Mouse (Mus musculus) heart, embryonic 16.5 days (tissue): ENCODE measurements around the gene Zfp740. TPM values are rescaled to one million over a fixed set of nuclear protein-coding genes. Genes with fewer than 3 reads are reported as not detected.
A peak's percentile ranks its signal among the peaks of the same experiment; 100 is the strongest.
"Not testable (repeated sequence)": the region's sequence is repeated elsewhere in the genome, so short reads cannot be mapped to it uniquely, and the experiment has no call there.

Experiments
- ATAC-seq: fragments of 200-750 bp; cut with Nextera tagmentation; replicated peaks from 2 replicates; pipeline ENCODE4 v1.8.0; 2017; ENCODE audit warnings: moderate number of reproducible peaks; ENCODE audit not compliant: insufficient read depth, low FRiP score; ENCODE audit errors: extremely low read depth
- H3K27ac ChIP-seq: fragments of 300-500 bp; sonication (generic); 2 replicates; pipeline ENCODE4 v1.5.1; 2014; ENCODE audit warnings: mild to moderate bottlenecking, low read length, control low read depth, moderate library complexity
- H3K27me3 ChIP-seq: fragments of 300-500 bp; sonication (generic); 2 replicates; pipeline ENCODE4 v1.6.1; 2014; ENCODE audit warnings: low read length, mixed read lengths; ENCODE audit not compliant: control insufficient read depth, insufficient read depth
- H3K36me3 ChIP-seq: fragments of 300-500 bp; sonication (generic); 2 replicates; pipeline ENCODE4 v1.6.1; 2014; ENCODE audit not compliant: control insufficient read depth, insufficient read depth
- H3K4me1 ChIP-seq: fragments of 300-500 bp; sonication (generic); 2 replicates; pipeline ENCODE4 v1.6.1; 2014; ENCODE audit warnings: low read length, mixed read lengths; ENCODE audit not compliant: control insufficient read depth, insufficient read depth
- H3K4me2 ChIP-seq: fragments of 300-500 bp; sonication (generic); 2 replicates; pipeline ENCODE4 v1.6.1; 2014; ENCODE audit warnings: low read depth, mild to moderate bottlenecking, control low read depth, low read length
- H3K4me3 ChIP-seq: fragments of 300-500 bp; sonication (generic); 2 replicates; pipeline ENCODE4 v1.5.1; 2014; ENCODE audit warnings: mild to moderate bottlenecking, control low read depth, low read length
- H3K9ac ChIP-seq: fragments of 300-500 bp; sonication (generic); 2 replicates; pipeline ENCODE4 v1.6.1; 2014; ENCODE audit warnings: low read length, control low read depth
- H3K9me3 ChIP-seq: fragments of 300-500 bp; sonication (generic); replicated peaks from 2 replicates; pipeline ENCODE4 v1.6.1; 2016; ENCODE audit warnings: low read length; ENCODE audit not compliant: control insufficient read depth
- WGBS: fragments of 180-500 bp; shearing (Covaris S2); extraction: QIAGEN DNeasy Blood & Tissue Kit; methylation state at CpG from one replicate; pipeline ENCODE4 v1.1.7; 2014; 5-methylcytosine and 5-hydroxymethylcytosine counted together
- polyA plus RNA-seq: library from polyadenylated mRNA; unstranded; fragments of >200 nt; fragmentation: Nextera tagmentation; extraction: Ambion mirVana; gene quantifications from 2 replicates; pipeline ENCODE4 v1.2.1, GENCODE M21; 2015

Gene Zfp740
- polyA plus RNA-seq: 30.2 and 33.2 TPM in 2 replicates

DNA sequence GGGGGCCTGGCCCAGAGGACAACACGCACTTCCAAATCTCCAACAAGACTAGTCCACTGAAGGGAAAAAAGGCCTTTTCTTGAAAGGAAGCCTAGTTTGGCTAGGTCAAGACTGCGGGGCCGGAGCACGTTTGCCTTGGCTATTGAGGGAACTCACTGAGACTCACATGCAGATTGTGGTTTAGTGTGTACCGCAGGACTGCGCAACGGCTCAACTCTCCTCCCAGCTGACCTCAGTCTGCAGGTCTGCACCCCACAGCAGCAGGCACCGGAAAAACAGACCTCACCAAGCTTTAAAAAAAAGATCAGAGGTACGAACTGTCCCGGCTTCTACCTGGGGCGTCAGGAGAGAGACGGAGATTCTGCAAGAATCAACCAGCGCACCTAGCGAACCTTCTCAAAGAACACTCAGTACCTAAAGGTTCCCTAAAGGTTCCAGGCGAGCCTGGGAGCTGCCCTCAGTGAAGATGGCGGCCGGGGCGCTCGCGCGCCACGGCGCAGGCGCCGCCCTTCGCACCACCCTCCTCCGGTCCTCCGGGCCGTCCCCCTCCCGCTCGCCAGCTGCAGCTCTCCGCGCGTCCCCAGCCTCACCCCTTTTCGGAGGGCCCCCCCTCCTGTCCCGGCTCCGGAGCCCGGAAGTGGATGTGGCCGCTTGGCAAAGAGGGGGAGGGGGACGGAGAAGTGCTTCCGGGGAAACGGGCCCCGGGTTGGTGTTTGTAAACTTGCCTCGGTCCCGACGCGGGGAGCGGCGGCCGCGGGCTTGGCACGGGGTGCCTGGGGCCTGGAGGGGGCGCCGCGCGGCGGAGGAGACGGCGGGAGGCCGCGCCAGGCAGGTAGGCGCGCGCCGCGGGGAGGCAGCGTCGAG, at the start of gene Zfp740:
TSS of gene Zfp740 (plus strand) at position 279 of the 864 bp plus-strand sequence.
- Histone ChIP-seq H3K36me3 (peaks cover 19% of the 10 kb centered on the region), H3K4me1 (peaks cover 29% of the 10 kb centered on the region), H3K4me2 (peak within 1 kb of the TSS; percentile 77), H3K27me3 (no peaks in the 10 kb centered on the region), H3K27ac (peak within 1 kb of the TSS; percentile 99), H3K9me3 (no peaks in the 10 kb centered on the region), H3K4me3 (peak within 1 kb of the TSS; percentile 78), H3K9ac (peak within 1 kb of the TSS; percentile 94)
- WGBS: under 1% methylated on average over 59 of the region's 68 CpGs
- peak; percentile 98 for ATAC-seq

DNA sequence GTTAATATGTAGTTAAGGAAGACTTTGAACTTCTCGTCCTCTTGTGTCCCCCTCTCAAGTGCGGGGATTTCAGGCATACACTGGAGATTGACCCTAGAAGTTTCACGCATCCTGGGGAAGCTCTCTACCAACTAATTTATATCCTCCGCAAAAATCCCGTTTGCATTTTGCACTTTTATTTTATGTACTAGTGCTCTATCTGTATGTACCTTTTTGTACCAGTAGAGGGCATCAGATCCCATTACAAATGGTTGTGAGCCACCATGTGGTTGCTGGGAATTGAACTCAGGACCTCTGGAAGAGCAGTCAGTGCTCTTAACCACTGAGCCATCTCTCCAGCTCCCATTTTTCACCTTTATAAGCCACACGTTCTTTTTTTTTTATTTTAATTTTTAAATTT, 48.0 kb upstream of the Zfp740 start:
- H3K27ac ChIP-seq, ATAC-seq, H3K9me3 ChIP-seq, H3K27me3 ChIP-seq, H3K4me1 ChIP-seq, H3K4me3 ChIP-seq, H3K4me2 ChIP-seq, H3K36me3 ChIP-seq, H3K9ac ChIP-seq: not testable (repeated sequence)
- WGBS: 91% methylated on average over 6 of the region's 6 CpGs

DNA sequence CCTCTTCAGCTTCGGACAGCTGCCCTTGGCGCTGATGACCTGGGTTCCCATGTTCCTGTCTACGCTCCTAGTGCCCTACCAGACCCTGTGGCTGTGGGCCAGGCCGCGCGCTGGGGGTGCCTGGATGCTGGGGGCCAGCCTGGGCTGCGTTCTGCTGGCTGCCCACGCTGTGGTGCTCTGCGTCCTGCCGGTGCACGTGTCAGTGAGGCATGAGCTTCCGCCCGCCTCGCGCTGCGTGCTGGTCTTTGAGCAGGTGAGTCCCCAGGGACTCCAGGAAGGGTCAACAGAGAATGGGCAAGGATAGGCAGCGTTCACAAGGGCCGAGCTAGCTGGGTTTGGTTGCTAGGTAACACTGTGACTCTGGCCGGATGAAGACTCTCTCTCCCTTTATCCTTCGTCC, 46.2 kb upstream of the Zfp740 start:
- WGBS: 47% methylated on average over 20 of the region's 20 CpGs
- H3K9me3 ChIP-seq: 0 out of 2 replicates have a peak, but pooled peaks cover 3% of the 10 kb centered on the region
- H3K27me3 ChIP-seq: no peaks in the 10 kb centered on the region
- no peak overlapping the region for H3K27ac ChIP-seq
- H3K9ac ChIP-seq: no peak overlapping the region
- no peak overlapping the region for H3K4me2 ChIP-seq
- H3K36me3 ChIP-seq: no peaks in the 10 kb centered on the region
- no peak overlapping the region for H3K4me3 ChIP-seq
- no peaks in the 10 kb centered on the region for H3K4me1 ChIP-seq
- ATAC-seq: no peak

DNA sequence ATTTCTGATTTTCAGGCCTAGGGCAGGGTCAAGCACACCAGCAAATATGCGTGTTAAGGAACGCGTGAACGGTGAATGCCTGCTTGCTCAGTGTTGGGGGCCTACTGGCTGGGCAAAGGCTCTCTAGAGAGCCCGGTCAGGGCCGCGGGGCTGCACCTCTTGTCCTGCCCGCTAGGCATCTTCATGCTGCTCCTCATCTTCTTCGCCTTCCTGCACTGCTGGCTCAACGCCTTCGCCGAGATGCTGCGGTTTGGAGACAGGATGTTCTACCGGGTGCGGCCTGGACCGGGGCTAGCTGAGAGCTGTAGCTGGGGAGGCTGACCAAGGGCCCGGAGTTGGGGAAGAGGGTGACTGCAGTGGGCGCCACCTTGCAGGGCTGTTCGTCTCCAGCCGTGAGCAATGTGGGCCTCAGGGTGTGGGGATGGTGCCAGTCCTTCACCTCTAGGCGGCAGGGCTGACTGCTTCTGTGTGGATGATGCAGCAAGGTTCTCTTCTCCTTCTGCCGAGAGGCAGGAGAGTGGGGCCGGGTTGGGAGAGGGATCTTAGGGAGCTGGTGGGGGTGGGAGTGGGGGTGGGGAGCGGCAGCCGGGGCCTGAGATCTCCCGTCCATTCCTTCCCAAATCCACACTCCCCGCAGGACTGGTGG, 42.5 kb upstream of the Zfp740 start:
- 52% methylated on average over 26 of the region's 27 CpGs for WGBS
- H3K4me3 ChIP-seq: no peak overlapping the region
- no peak overlapping the region for H3K9ac ChIP-seq
- no peaks in the 10 kb centered on the region for H3K36me3 ChIP-seq
- H3K4me2 ChIP-seq: no peak overlapping the region
- no peaks in the 10 kb centered on the region for H3K9me3 ChIP-seq
- no peak overlapping the region for H3K27ac ChIP-seq
- no peaks in the 10 kb centered on the region for H3K27me3 ChIP-seq
- ATAC-seq: no peak
- H3K4me1 ChIP-seq: no peaks in the 10 kb centered on the region

DNA sequence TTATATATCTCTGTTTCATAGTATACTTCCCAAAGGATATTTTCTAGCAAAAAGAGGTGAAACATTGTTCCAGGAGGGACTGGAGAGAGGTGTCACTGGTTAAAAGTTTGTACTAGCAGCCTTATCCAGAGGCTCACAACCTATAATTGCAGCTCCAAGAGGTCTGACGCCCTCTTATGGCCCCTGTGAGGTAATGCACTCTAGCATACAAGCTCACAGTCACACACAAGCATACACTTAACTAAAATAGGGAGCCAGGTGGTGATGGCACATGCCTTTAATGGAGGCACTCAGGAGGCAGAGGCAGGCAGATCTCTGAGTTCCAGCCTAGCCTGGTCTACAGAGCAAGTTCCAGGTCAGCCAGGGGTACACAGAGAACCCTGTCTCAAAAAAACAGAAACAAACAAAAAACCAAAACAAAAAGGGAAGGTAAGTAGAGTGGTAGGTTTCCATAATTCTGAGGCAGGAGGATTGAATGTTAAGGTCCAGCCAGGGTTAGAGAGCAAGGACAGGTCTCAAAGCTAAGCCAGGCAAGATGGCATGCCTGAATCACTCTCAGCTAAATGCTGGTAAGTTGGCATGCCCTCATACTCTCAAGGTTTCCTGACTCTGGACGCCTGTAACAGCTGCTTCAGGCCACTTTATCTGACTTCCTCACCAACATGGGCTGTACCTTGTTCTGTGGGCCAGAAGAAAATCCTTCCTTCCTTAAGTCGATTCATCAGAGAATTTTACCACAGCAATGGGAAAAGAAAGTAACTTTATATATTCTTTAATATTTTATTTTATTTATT, 39.0 kb upstream of the Zfp740 start:
- H3K4me3 ChIP-seq: no peak overlapping the region
- no peaks in the 10 kb centered on the region for H3K36me3 ChIP-seq
- no peaks in the 10 kb centered on the region for H3K9me3 ChIP-seq
- no peak overlapping the region for H3K27ac ChIP-seq
- H3K27me3 ChIP-seq: no peaks in the 10 kb centered on the region
- no peak for ATAC-seq
- H3K4me1 ChIP-seq: peaks cover 12% of the 10 kb centered on the region
- no peak overlapping the region for H3K9ac ChIP-seq
- WGBS: 54% methylated on average over 3 of the region's 3 CpGs
- H3K4me2 ChIP-seq: no peak overlapping the region

DNA sequence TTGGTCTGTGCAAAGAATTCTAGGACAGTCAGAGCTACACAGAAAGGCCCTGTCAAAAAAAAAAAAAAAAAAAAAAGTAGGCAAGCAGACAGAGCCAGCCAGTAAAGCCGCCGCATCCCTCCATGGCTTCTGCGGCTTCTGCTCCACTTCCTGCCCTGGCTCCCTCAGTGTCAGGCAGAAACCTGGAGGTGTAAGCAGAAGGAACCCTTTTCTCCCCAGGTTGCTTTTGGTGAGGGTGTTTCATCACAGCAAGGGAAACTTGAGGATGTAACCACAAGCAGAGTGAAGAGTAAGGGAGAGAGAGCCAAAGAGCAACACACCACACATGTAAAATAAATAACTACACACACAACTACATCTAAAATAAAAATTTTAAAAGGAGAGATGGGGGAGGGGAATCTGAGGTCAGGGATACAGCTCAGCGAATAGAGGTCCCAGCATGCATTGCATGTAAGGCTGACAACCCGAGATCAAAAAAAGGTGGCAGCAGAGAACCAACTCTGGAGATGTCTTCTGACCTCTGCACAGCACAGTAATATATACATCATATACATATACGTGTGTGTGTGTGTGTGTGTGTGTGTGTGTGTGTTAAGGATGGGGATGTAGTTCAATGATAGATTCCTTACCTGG, 37.5 kb upstream of the Zfp740 start:
- no peak for ATAC-seq
- WGBS: 45% methylated on average over 6 of the region's 6 CpGs
- Histone ChIP-seq H3K27ac (no peak overlapping the region), H3K9me3 (no peaks in the 10 kb centered on the region), H3K4me1 (peaks cover 12% of the 10 kb centered on the region), H3K4me3 (no peak overlapping the region), H3K27me3 (no peaks in the 10 kb centered on the region), H3K36me3 (no peaks in the 10 kb centered on the region), H3K4me2 (no peak overlapping the region), H3K9ac (no peak overlapping the region)

DNA sequence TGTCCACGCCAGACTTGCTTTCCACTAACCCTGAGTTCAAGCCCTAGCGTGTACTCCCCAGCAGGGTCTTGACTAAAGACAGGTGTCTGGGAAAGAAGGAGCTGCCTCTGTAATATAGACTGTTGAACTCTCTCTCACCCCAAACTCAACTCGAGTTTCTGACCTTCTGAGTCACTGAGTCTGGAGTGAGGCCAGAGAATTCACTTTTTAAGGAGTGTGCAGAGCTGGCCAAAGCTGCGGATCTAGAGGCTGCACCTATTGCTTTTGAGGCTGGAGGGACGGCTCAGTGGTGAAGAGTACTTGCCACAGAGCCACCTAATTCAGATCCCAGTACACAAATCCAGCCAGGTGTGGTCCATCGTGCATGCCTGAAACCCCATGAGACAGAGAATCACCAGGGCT, 35.4 kb upstream of the Zfp740 start:
- 31% methylated on average over 6 of the region's 6 CpGs for WGBS
- ATAC-seq: peak; percentile 67

DNA sequence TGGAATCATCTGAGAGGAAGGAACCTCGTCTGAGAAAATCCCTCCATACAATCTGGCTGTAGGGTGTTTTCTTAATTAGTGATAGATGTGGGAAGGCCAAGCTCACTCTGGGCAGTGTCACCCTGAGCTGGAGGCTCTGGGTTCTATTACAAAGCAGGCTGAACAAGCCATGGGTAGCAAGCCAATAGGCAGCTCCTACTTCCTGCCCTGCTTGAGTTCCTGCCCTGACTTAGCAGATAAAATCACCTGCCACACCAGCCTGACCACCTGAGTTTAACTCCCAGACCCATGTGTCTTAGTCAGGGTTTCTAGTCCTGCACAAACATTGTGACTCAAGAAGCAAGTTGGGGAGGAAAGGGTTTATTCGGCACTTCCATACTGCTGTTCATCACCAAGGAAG, 34.0 kb upstream of the Zfp740 start:
- peaks cover 12% of the 10 kb centered on the region for H3K4me1 ChIP-seq
- H3K36me3 ChIP-seq: no peaks in the 10 kb centered on the region
- 67% methylated on average over 2 of the region's 2 CpGs for WGBS
- no peak overlapping the region for H3K4me2 ChIP-seq
- no peaks in the 10 kb centered on the region for H3K27me3 ChIP-seq
- no peak overlapping the region for H3K27ac ChIP-seq
- H3K4me3 ChIP-seq: no peak overlapping the region
- H3K9ac ChIP-seq: no peak overlapping the region
- no peak for ATAC-seq
- 0 out of 2 replicates have a peak, but pooled peaks cover under 1% of the 10 kb centered on the region for H3K9me3 ChIP-seq

More for the DNA sequence above, 35.4 kb upstream of the Zfp740 start:
- Histone ChIP-seq H3K4me1 (peaks cover 12% of the 10 kb centered on the region), H3K27me3 (no peaks in the 10 kb centered on the region), H3K36me3 (no peaks in the 10 kb centered on the region), H3K27ac (peak overlapping the region; percentile 57), H3K9me3 (no peaks in the 10 kb centered on the region), H3K4me3 (no peak overlapping the region), H3K4me2 (no peak overlapping the region), H3K9ac (peak overlapping the region; percentile 26; the same call in 1 of the 2 replicates)
